Mouse (Mus musculus): ENCODE measurements around the gene Mov10l1. TPM values are rescaled to one million over a fixed set of nuclear protein-coding genes. Genes with fewer than 3 reads are reported as not detected.

The Mov10l1 gene
- total and polyA plus RNA-seq, 2 experiments from 2014 or later = 74.3 to 124 TPM

- Histone ChIP-seq H3K4me2 (ENCODE audit: low read depth, low read length) (no peak overlapping the region), H3K9ac (replicated peaks; ENCODE audit: low read depth, low read length) (no peak overlapping the region), H3K4me1 (ENCODE audit: control insufficient read depth, insufficient read depth) (peaks cover 4% of the 10 kb centered on the region; the same call in 1 of the 2 replicates), H3K27ac (ENCODE audit: low read depth) (no peak overlapping the region), H3K4me3 (ENCODE audit: low read depth, low read length) (no peak overlapping the region), H3K27me3 (ENCODE audit: control insufficient read depth, insufficient read depth, low read length) (no peaks in the 10 kb centered on the region), H3K9me3 (replicated peaks; ENCODE audit: control insufficient read depth, low read length) (no peaks in the 10 kb centered on the region), H3K36me3 (replicated peaks; ENCODE audit: control insufficient read depth, insufficient read depth, low read length) (peaks cover 58% of the 10 kb centered on the region)
- 89% methylated on average over 2 of the region's 2 CpGs for WGBS
- TF ChIP-seq CTCF (IDR thresholded peaks at IDR 0.05; ENCODE audit: low read depth) (no peak), EP300 (IDR thresholded peaks at IDR 0.05; ENCODE audit: low read depth) (no peak)
- ATAC-seq (ENCODE audit: insufficient read depth, low read depth) (no peak), DNase-seq (ENCODE audit: low spot score) (no peak)
These were observed 102.1 kb downstream of the Mov10l1 start for GRCm38 (mm10) chr15:89084826-89085225.

- peak within 1 kb of the TSS; percentile 95 for H3K4me2 ChIP-seq (ENCODE audit: low read depth, low read length)
- DNase-seq (ENCODE audit: low spot score) (peak; percentile 88), ATAC-seq (ENCODE audit: insufficient read depth, low read depth) (peak; percentile 96)
- H3K27me3 ChIP-seq (ENCODE audit: control insufficient read depth, insufficient read depth, low read length) = no peaks in the 10 kb centered on the region
- peaks cover 10% of the 10 kb centered on the region; the same call in 1 of the 2 replicates for H3K4me1 ChIP-seq (ENCODE audit: control insufficient read depth, insufficient read depth)
- 2% methylated on average over 38 of the region's 38 CpGs for WGBS
- H3K36me3 ChIP-seq (replicated peaks; ENCODE audit: control insufficient read depth, insufficient read depth, low read length) = peaks cover 48% of the 10 kb centered on the region
- peak within 1 kb of the TSS; percentile 86 for H3K27ac ChIP-seq (ENCODE audit: low read depth)
- H3K9me3 ChIP-seq (replicated peaks; ENCODE audit: control insufficient read depth, low read length) = no peaks in the 10 kb centered on the region
- peak within 1 kb of the TSS; percentile 84 for H3K4me3 ChIP-seq (ENCODE audit: low read depth, low read length)
- H3K9ac ChIP-seq (replicated peaks; ENCODE audit: low read depth, low read length) = peak within 1 kb of the TSS; percentile 90
- TF ChIP-seq CTCF (IDR thresholded peaks at IDR 0.05; ENCODE audit: low read depth) (no peak), EP300 (IDR thresholded peaks at IDR 0.05; ENCODE audit: low read depth) (0 out of 2 replicates have a peak, but pooled peaks have one; percentile 30)
These were observed 106.0 kb downstream of the Mov10l1 start, which contains the start of gene Selenoo for GRCm38 (mm10) chr15:89088607-89089247. TSS of gene Selenoo (plus strand) at chr15:89089084.

- H3K4me3 ChIP-seq (ENCODE audit: low read depth, low read length) = peak overlapping the region; percentile 84
- ATAC-seq (ENCODE audit: insufficient read depth, low read depth) (peak; percentile 68), DNase-seq (ENCODE audit: low spot score) (no peak)
- no peaks in the 10 kb centered on the region for H3K27me3 ChIP-seq (ENCODE audit: control insufficient read depth, insufficient read depth, low read length)
- WGBS = 3% methylated on average over 65 of the region's 68 CpGs
- peaks cover 10% of the 10 kb centered on the region; the same call in 1 of the 2 replicates for H3K4me1 ChIP-seq (ENCODE audit: control insufficient read depth, insufficient read depth)
- peak overlapping the region; percentile 90 for H3K9ac ChIP-seq (replicated peaks; ENCODE audit: low read depth, low read length)
- peak overlapping the region; percentile 86 for H3K27ac ChIP-seq (ENCODE audit: low read depth)
- no peak for TF ChIP-seq EP300 (IDR thresholded peaks at IDR 0.05; ENCODE audit: low read depth)
- TF ChIP-seq CTCF (IDR thresholded peaks at IDR 0.05; ENCODE audit: low read depth) = no peak
- H3K36me3 ChIP-seq (replicated peaks; ENCODE audit: control insufficient read depth, insufficient read depth, low read length) = peaks cover 48% of the 10 kb centered on the region
- peak overlapping the region; percentile 95 for H3K4me2 ChIP-seq (ENCODE audit: low read depth, low read length)
- no peaks in the 10 kb centered on the region for H3K9me3 ChIP-seq (replicated peaks; ENCODE audit: control insufficient read depth, low read length)
These were observed 106.7 kb downstream of the Mov10l1 start for GRCm38 (mm10) chr15:89089248-89090051.

GRCm38 (mm10) chr15:89090662-89091061 lies 108.0 kb downstream of the Mov10l1 start:
- Histone ChIP-seq H3K9me3 (replicated peaks; ENCODE audit: control insufficient read depth, low read length) (no peaks in the 10 kb centered on the region), H3K36me3 (replicated peaks; ENCODE audit: control insufficient read depth, insufficient read depth, low read length) (peaks cover 48% of the 10 kb centered on the region), H3K9ac (replicated peaks; ENCODE audit: low read depth, low read length) (no peak overlapping the region), H3K4me1 (ENCODE audit: control insufficient read depth, insufficient read depth) (peaks cover 10% of the 10 kb centered on the region; the same call in 1 of the 2 replicates), H3K27me3 (ENCODE audit: control insufficient read depth, insufficient read depth, low read length) (no peaks in the 10 kb centered on the region), H3K4me2 (ENCODE audit: low read depth, low read length) (no peak overlapping the region), H3K4me3 (ENCODE audit: low read depth, low read length) (no peak overlapping the region), H3K27ac (ENCODE audit: low read depth) (no peak overlapping the region)
- TF ChIP-seq EP300 (IDR thresholded peaks at IDR 0.05; ENCODE audit: low read depth) = no peak
- TF ChIP-seq CTCF (IDR thresholded peaks at IDR 0.05; ENCODE audit: low read depth) = no peak
- ATAC-seq (ENCODE audit: insufficient read depth, low read depth) = no peak
- no peak for DNase-seq (ENCODE audit: low spot score)
- WGBS = 86% methylated on average over 4 of the region's 4 CpGs

- TF ChIP-seq CTCF (IDR thresholded peaks at IDR 0.05; ENCODE audit: low read depth) (no peak), EP300 (IDR thresholded peaks at IDR 0.05; ENCODE audit: low read depth) (no peak)
- ATAC-seq (ENCODE audit: insufficient read depth, low read depth) (no peak), DNase-seq (ENCODE audit: low spot score) (no peak)
- no peak overlapping the region for H3K27ac ChIP-seq (ENCODE audit: low read depth)
- H3K27me3 ChIP-seq (ENCODE audit: control insufficient read depth, insufficient read depth, low read length) = no peaks in the 10 kb centered on the region
- peaks cover 10% of the 10 kb centered on the region; the same call in 1 of the 2 replicates for H3K4me1 ChIP-seq (ENCODE audit: control insufficient read depth, insufficient read depth)
- H3K36me3 ChIP-seq (replicated peaks; ENCODE audit: control insufficient read depth, insufficient read depth, low read length) = peaks cover 48% of the 10 kb centered on the region
- H3K9ac ChIP-seq (replicated peaks; ENCODE audit: low read depth, low read length) = no peak overlapping the region
- WGBS = 78% methylated on average over 5 of the region's 5 CpGs
- no peak overlapping the region for H3K4me2 ChIP-seq (ENCODE audit: low read depth, low read length)
- H3K9me3 ChIP-seq (replicated peaks; ENCODE audit: control insufficient read depth, low read length) = no peaks in the 10 kb centered on the region
- H3K4me3 ChIP-seq (ENCODE audit: low read depth, low read length) = no peak overlapping the region
These were observed 109.5 kb downstream of the Mov10l1 start for GRCm38 (mm10) chr15:89092181-89092580.

Data from heart, postnatal 0 days (tissue).